Mouse (Mus musculus) frontal cortex, postnatal 10 days (tissue): ENCODE data around the gene Necab3.

Experiments
- DNase-seq, 2 experiments: peaks; one replicate each; pipeline ENCODE4 v3.0.0; 2022; ENCODE audit warnings: low spot score in 2 of 2, mixed read lengths in 1 of 2

The Necab3 gene

DNA sequence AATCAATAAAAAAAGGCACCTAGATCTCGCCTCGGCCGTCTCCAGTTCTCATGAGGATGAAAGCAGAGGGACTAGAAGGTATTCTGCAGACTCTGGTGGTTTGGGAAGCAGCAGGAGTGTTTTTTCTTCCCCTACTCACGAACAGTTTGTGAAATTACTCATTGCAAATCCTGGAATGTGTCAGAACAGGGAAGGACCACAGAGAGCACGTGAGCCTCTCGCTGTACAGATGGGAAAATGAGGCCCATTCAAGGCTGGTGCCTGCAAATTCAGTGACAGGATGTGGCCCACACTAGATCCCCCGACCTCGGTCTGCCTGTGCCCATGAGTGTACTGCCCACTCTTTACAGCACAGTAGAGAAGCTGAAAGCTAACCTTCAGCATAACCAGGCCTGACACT lies 13.3 kb upstream of the Necab3 start:
- DNase-seq: no peak

- no peak for DNase-seq
Observed at GRCm38 (mm10) chr2:154571266-154571665, 12.6 kb upstream of the Necab3 start.

- DNase-seq: no peak
Observed at GRCm38 (mm10) chr2:154570666-154571065, 12.0 kb upstream of the Necab3 start.

DNA sequence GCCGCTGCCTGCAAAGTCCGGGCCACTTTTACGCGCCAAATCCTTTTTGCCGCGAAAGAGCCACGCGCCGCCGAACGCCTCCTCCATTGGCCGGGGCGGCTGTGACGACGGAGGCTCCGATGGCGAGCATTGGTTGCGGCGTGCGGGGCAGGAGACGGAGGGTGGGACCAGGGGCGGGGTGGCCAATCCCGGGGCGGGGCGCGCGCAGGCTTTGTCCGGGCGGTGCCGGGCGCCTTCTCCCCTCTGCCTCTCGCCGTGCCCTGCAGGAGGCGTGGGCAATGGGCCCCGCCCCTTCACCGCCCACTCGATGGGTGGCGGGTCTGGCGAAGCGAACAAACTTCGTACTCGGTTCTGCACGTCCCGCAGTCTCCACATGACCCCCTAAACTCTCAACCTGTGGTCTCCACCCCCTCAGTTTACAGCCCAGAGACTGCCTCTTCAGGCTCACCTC lies 11.2 kb upstream of the Necab3 start, which contains the start of gene E2f1:
Gene E2f1 (minus strand): TSS at position 57 of the 451 bp plus-strand sequence.
- peak; percentile 85 to 93 for DNase-seq

GRCm38 (mm10) chr2:154569071-154569748 lies 10.5 kb upstream of the Necab3 start:
- peak in 1 of 2 experiments; percentile 57 for DNase-seq

GRCm38 (mm10) chr2:154568329-154569070 lies 9.8 kb upstream of the Necab3 start:
- DNase-seq: no peak

DNA sequence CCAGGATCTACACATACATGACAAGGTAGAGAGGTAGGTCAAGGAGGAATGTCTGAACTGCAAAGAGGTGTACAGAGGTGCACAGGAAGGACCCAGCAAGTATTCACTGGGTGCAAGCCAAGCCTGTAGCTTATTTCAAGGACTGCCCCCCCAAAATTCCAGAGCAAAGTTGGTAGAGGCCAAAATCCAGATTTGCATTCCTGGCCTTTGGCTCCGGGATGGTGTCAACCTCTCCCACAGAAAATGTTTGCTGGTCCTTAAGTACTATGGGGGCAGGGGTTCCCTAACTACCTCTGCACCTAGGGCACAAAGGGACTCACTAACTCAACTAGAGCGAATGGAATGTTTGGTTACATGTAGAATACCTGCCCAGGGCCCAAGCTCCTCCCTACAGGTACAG lies 9.1 kb upstream of the Necab3 start:
- no peak for DNase-seq

- no peak for DNase-seq
Observed at GRCm38 (mm10) chr2:154566641-154567040, 8.0 kb upstream of the Necab3 start.

DNA sequence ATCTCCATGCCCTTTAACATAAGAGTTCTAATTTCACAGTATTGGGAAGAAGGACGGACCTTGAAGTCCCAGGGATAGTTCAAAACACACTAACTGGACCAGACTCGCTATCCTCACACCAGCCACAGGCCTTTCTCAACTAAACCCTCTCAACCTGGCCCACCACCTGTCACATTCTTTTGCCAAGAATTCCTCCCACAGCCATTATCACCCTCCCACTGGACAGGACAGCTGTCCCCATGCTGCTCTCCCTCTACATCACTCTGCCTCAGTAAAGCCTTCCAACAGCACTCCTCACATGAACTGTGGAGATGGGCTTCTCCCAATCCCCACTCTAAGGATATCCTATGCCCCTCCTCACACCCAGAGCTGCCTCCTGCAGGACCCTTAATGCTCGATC lies 6.9 kb upstream of the Necab3 start:
- no peak for DNase-seq

DNA sequence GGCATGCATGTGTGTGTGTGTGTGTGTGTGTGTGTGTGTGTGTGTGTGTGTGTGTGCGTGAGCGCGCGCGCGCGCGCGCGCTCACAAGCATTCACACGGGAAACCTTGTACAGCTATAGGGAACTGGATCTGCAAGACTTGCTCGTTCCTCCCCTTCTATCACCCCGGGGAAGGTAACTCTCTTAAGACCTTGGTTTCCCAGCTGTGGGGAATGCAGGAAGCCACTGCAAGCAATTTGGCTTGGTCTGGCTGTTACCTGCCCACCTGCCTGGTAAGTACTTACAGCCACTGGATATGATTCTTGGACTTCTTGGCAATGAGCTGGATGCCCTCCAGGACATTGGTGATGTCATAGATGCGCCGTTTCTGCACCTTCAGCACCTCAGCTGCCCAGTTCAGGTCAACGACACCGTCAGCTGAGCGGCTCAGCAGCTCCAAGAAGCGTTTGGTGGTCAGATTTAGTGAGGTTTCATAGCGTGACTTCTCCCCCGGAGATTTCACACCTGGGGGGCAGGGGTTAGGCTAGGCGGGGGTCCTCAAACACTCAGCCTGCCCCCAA lies 5.0 kb upstream of the Necab3 start:
- DNase-seq: no peak

GRCm38 (mm10) chr2:154557184-154557832 lies 1.4 kb downstream of the Necab3 start:
- no peak for DNase-seq

DNA sequence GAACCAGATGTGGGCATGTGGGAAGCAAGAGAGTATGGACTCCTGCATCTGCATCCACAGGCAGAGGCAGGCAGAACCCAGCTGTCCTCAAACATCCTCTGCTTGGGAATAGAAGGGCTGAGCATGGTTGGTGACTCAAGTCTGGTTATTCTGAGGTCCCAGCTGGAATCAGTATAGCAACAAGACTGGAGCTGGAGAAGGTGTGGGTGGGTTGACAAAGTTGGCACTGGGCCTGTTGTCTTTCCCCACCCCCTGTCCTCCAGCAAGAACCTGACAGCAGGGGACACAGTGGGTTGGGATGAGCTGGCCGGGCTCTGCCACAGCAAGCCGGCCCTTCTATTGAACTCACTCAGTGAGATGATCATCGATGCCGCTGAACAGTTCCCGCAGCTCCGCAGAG lies 3.5 kb downstream of the Necab3 start:
- DNase-seq: no peak

GRCm38 (mm10) chr2:154552424-154552907 lies 6.2 kb downstream of the Necab3 start:
- peak; percentile 75 to 79 for DNase-seq

DNA sequence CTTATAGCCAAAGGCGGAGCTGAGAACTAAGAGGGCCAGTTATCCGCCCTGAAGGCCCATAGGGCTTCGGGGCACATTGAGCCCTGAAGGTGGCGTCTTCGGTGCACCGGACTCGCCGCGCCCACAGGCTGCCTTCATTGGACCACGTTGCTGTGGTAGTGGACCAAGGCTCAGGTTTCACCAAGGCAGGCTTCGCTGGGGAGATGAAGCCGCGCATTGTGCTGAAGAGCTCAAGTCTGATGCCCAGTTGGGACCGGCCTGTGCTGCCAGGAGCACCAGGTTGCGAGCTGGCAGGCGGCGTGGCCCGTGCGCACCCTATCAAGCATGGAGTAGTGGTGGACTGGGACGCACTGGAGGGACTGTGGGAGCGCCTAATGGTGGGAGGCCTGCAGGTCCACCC lies 6.8 kb downstream of the Necab3 start:
- no peak for DNase-seq

DNA sequence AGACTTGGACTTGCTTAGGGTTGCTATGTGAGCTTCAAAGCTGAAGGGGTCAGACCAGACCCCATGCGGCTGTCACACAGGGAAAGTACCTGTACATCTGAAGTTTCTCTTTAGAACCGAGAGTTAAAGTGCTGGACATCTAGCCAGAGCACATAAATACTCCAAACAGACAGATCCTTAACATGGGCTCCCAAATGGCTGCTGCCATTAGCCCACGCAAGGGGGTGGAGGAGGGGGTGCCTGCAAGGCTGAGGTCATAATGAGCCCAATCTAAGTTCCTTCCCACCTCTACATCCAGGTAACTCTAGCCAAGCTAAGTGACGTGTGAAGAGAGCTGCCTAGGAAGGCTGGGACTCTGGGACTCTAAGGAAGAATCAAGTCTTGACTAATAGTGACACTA lies 7.2 kb downstream of the Necab3 start, which contains the start of gene Actl10:
Gene Actl10 (plus strand): TSS at position 301 of the 400 bp plus-strand sequence.
- no peak for DNase-seq

DNA sequence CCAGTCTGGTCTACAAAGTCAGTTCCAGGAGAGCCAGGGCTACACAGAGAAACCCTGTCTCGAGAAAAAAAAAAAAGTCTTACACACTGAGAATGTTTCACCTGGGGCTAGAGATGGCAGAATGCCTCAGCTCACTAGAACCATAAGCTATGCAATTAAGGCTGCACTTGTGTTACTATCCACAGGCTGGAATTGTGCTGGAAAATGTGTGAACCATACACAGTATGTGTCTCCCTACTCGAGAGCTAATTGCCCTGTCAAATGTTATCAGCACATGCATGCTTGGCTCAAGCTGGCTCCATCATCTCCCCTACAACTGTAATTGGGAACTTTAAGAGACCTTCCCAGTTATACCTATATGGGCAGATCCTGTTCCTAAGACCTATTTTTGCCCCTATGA lies 7.8 kb downstream of the Necab3 start:
- DNase-seq: no peak

- DNase-seq: no peak
Observed at GRCm38 (mm10) chr2:154549886-154550189, 8.9 kb downstream of the Necab3 start.

- DNase-seq: peak in 1 of 2 experiments; percentile 70
Observed at GRCm38 (mm10) chr2:154549127-154549885, 9.4 kb downstream of the Necab3 start.

GRCm38 (mm10) chr2:154548688-154549087 lies 10.0 kb downstream of the Necab3 start:
- no peak for DNase-seq

GRCm38 (mm10) chr2:154546711-154547110 lies 12.0 kb downstream of the Necab3 start, which contains the start of gene 1700003F12Rik:
Gene 1700003F12Rik (plus strand): TSS chr2:154547085.
- no peak for DNase-seq
